Mouse (Mus musculus): ENCODE measurements around the gene Tubb4b. TPM values are rescaled to one million over a fixed set of nuclear protein-coding genes. Genes with fewer than 3 reads are reported as not detected.

The Tubb4b gene
- total and polyA plus RNA-seq, 2 experiments, result 80.5 to 254 TPM

DNA sequence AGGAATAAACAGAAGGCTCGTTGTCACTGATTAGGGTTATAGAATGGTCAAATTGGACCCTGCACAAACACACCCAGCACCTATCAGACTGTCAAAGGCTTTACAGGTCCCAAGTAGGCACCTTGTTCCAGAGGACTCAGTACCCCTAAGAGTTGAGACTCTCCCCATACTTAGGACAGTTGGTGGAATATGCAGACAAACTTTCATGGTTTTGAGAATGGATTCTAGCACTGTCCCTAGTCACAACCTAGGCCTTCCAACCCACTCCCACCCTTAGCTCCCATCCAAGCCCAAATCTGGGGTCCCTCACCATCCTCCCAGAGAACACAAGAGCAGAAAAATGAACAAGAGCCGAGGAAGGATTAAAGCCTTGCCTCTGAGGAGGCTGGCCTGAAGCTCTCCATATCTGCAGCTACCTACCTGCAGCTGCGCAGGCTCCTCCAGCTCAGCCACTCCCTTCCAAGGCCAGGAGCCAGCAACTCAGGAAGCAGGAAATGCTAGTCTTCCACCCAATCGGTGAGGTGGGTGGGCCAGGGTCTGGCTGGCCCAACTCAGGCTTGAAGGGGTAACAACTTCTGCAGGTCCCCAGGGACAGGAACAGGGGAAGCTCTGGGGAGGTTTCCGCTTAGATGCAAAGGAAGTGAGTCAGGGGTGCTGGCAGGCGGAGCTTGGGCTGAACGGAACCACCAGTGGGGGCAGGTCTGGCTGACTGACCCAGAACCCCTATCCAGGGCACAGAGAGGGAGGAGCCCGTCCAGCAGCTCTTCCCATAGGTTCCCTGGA lies 28.1 kb downstream of the Tubb4b start, which contains the start of gene Tor4a:
Gene Tor4a (minus strand): TSS at position 715 of the 783 bp plus-strand sequence.
- H3K27ac ChIP-seq (replicated peaks; ENCODE audit: insufficient read depth, low read depth, low read length), result peak within 1 kb of the TSS; percentile 62
- H3K4me1 ChIP-seq (ENCODE audit: control insufficient read depth, insufficient read depth, low read length), result peaks cover 5% of the 10 kb centered on the region; the same call in 1 of the 2 replicates
- H3K79me2 ChIP-seq (ENCODE audit: control insufficient read depth, insufficient read depth, low read length), result no peaks in the 10 kb centered on the region
- peak within 1 kb of the TSS; percentile 51 for H3K9ac ChIP-seq (ENCODE audit: low read depth, low read length)
- no peaks in the 10 kb centered on the region for H3K27me3 ChIP-seq (ENCODE audit: control insufficient read depth, insufficient read depth, low read length)
- WGBS, result 21% methylated on average over 8 of the region's 8 CpGs
- H3K36me3 ChIP-seq (ENCODE audit: control insufficient read depth, insufficient read depth, low read length), result peaks cover 11% of the 10 kb centered on the region; the same call in 1 of the 2 replicates
- peak within 1 kb of the TSS; percentile 55 for H3K4me3 ChIP-seq (ENCODE audit: insufficient read depth, low read depth, low read length)
- TF ChIP-seq POLR2A (IDR thresholded peaks at IDR 0.05; ENCODE audit: extremely low read depth, insufficient read depth, low read length) (0 out of 2 replicates have a peak, but pooled peaks have one; percentile 25), CTCF (IDR thresholded peaks at IDR 0.05; ENCODE audit: low read depth, low read length) (0 out of 2 replicates have a peak, but pooled peaks have one; percentile 4)
- peak; percentile 66 for DNase-seq (ENCODE audit: extremely low read depth, low read depth, low spot score)

DNA sequence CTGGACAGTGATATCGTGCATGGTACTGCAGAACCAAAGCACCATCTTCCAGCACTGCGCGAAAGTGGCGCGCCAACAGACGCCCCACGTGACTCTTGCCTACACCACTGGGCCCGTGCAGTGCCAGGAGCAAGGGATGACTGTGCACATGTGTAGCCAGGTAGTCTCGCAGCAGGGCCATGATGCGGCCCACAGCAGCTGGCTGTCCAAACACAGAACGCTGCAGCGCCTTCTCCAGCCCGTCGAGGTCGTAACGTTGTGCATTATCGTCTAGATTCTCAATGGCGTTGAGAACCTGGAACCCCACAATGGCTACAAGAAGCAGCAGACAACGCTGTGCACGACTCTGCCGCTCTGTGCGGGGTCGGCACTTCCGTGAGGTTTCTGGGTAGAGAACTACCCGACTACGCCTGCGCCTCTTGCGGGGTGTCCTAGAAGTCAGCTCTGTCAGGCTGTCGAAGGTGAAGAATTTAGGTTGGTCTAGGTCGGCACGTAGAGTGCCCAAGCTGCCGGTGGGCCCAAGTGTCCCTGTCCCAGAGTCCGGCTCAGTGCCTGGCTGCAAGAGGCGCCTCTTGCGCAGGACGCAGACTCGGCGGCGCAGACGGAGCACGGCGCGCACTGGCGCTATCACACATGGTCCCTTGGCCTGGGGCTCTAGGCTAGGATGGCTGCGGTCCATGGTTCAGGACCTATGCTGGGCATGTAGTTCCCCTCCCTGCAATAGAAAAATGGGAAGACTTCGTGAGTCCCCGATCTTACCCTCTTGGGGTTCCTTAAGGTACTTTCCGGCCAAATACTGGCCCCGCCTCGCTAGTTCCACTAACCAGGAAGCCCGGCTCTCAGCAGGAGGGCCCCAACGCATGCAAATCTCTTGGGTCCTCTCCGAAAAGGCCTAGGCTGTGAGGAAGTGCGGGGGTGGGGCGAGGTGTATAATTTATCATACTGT lies 29.0 kb downstream of the Tubb4b start:
- DNase-seq (ENCODE audit: extremely low read depth, low read depth, low spot score), result peak; percentile 40
- H3K4me1 ChIP-seq (ENCODE audit: control insufficient read depth, insufficient read depth, low read length), result peaks cover 5% of the 10 kb centered on the region; the same call in 1 of the 2 replicates
- H3K27ac ChIP-seq (replicated peaks; ENCODE audit: insufficient read depth, low read depth, low read length), result peak overlapping the region; percentile 62
- peaks cover 5% of the 10 kb centered on the region; the same call in 1 of the 2 replicates for H3K36me3 ChIP-seq (ENCODE audit: control insufficient read depth, insufficient read depth, low read length)
- no peaks in the 10 kb centered on the region for H3K79me2 ChIP-seq (ENCODE audit: control insufficient read depth, insufficient read depth, low read length)
- no peak for TF ChIP-seq POLR2A (IDR thresholded peaks at IDR 0.05; ENCODE audit: extremely low read depth, insufficient read depth, low read length)
- TF ChIP-seq CTCF (IDR thresholded peaks at IDR 0.05; ENCODE audit: low read depth, low read length), result no peak
- WGBS, result 21% methylated on average over 55 of the region's 55 CpGs
- no peaks in the 10 kb centered on the region for H3K27me3 ChIP-seq (ENCODE audit: control insufficient read depth, insufficient read depth, low read length)
- H3K4me3 ChIP-seq (ENCODE audit: insufficient read depth, low read depth, low read length), result peak overlapping the region; percentile 55
- H3K9ac ChIP-seq (ENCODE audit: low read depth, low read length), result peak overlapping the region; percentile 51

DNA sequence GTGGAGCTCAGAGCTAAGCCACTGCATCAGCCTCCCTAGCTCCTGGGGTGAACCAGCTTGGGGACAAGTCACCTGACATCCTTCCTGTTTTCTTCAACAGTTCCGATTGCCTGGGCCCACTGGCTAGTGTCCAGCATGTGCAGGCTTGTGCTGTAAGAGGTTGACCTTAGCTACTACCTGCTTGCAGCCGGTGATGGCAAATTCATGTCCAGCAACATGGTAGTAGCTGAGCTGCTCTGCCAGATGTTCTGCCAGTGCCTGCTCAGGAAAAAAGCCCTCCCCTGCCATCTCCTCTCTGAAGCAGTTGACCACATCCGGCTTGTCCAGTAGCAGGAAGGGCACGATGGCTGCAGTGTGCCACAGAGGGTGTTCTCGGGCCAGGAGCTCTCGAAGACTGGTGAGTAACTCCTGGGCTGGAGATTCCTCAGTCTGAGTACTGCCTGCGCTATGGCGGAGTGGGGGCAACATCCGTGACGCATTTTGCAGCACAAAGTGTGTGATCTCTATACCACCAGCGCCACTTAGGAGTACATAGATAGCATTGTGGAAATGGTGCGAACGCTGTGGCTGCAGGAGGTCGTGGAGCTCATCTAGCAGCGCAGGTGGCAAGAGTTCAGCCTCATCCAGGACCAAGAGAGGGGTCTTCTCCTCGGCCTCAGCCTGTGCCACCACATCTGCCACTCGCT lies 29.9 kb downstream of the Tubb4b start:
- no peaks in the 10 kb centered on the region for H3K79me2 ChIP-seq (ENCODE audit: control insufficient read depth, insufficient read depth, low read length)
- H3K9ac ChIP-seq (ENCODE audit: low read depth, low read length), result peak overlapping the region; percentile 51; the same call in 1 of the 2 replicates
- H3K4me3 ChIP-seq (ENCODE audit: insufficient read depth, low read depth, low read length), result peak overlapping the region; percentile 55; the same call in 1 of the 2 replicates
- no peak overlapping the region for H3K27ac ChIP-seq (replicated peaks; ENCODE audit: insufficient read depth, low read depth, low read length)
- TF ChIP-seq CTCF (IDR thresholded peaks at IDR 0.05; ENCODE audit: low read depth, low read length), result no peak
- TF ChIP-seq POLR2A (IDR thresholded peaks at IDR 0.05; ENCODE audit: extremely low read depth, insufficient read depth, low read length), result no peak
- peak; percentile 25 for DNase-seq (ENCODE audit: extremely low read depth, low read depth, low spot score)
- H3K4me1 ChIP-seq (ENCODE audit: control insufficient read depth, insufficient read depth, low read length), result peaks cover 5% of the 10 kb centered on the region; the same call in 1 of the 2 replicates
- H3K36me3 ChIP-seq (ENCODE audit: control insufficient read depth, insufficient read depth, low read length), result peaks cover 2% of the 10 kb centered on the region; the same call in 1 of the 2 replicates
- H3K27me3 ChIP-seq (ENCODE audit: control insufficient read depth, insufficient read depth, low read length), result no peaks in the 10 kb centered on the region
- 71% methylated on average over 17 of the region's 17 CpGs for WGBS

DNA sequence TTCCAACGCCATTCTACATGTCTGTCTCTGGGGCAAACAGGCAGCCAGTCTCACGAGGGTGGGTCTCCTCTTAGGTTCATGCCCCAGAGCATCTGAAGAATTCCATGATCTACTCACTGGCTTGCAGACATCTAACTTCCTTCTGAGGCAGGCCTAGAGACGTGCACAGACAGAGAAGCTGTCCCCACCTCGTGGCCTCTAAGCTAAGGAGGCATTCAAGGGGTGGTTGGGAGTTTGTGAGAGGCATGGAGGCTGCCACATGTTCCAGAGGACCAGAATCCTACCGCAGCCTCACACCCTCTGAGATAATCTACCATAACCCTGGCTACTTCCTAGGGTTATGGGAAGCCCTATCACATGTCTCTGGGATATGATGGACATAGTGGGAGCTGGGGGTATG lies 30.5 kb downstream of the Tubb4b start:
- H3K9ac ChIP-seq (ENCODE audit: low read depth, low read length), result no peak overlapping the region

DNA sequence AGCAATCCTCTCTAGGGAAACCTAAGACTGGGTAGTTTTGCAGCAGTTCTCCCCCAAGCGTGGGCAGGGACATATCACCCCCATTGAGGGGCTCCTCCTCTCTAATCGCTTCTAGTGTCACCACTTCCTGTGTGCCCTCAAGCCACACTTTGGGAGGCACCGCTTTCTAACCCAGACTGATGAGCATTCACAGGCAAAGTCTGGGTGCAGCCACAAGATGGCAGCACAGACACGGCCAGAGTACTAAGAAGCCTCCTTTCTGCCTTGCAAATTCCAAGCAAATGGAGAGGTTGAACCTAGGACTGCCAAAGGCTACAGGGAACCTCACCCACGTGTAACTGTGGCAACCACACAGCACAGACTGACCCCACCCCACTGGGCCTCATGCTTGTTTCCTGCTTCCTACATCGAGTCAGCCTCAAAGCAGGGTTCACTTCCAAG lies 31.2 kb downstream of the Tubb4b start:
- Histone ChIP-seq H3K4me3 (ENCODE audit: insufficient read depth, low read depth, low read length) (no peak overlapping the region), H3K27ac (replicated peaks; ENCODE audit: insufficient read depth, low read depth, low read length) (no peak overlapping the region), H3K27me3 (ENCODE audit: control insufficient read depth, insufficient read depth, low read length) (no peaks in the 10 kb centered on the region), H3K36me3 (ENCODE audit: control insufficient read depth, insufficient read depth, low read length) (no peaks in the 10 kb centered on the region), H3K9ac (ENCODE audit: low read depth, low read length) (no peak overlapping the region), H3K4me1 (ENCODE audit: control insufficient read depth, insufficient read depth, low read length) (peaks cover 5% of the 10 kb centered on the region; the same call in 1 of the 2 replicates), H3K79me2 (ENCODE audit: control insufficient read depth, insufficient read depth, low read length) (no peaks in the 10 kb centered on the region)
- peak; percentile 66 for DNase-seq (ENCODE audit: extremely low read depth, low read depth, low spot score)
- TF ChIP-seq POLR2A (IDR thresholded peaks at IDR 0.05; ENCODE audit: extremely low read depth, insufficient read depth, low read length) (no peak), CTCF (IDR thresholded peaks at IDR 0.05; ENCODE audit: low read depth, low read length) (peak; percentile 90)
- WGBS, result 4% methylated on average over 6 of the region's 6 CpGs

More for the DNA sequence above, 30.5 kb downstream of the Tubb4b start:
- no peaks in the 10 kb centered on the region for H3K36me3 ChIP-seq (ENCODE audit: control insufficient read depth, insufficient read depth, low read length)
- DNase-seq (ENCODE audit: extremely low read depth, low read depth, low spot score), result no peak
- H3K79me2 ChIP-seq (ENCODE audit: control insufficient read depth, insufficient read depth, low read length), result no peaks in the 10 kb centered on the region
- H3K27me3 ChIP-seq (ENCODE audit: control insufficient read depth, insufficient read depth, low read length), result no peaks in the 10 kb centered on the region
- H3K4me1 ChIP-seq (ENCODE audit: control insufficient read depth, insufficient read depth, low read length), result peaks cover 5% of the 10 kb centered on the region; the same call in 1 of the 2 replicates
- TF ChIP-seq POLR2A (IDR thresholded peaks at IDR 0.05; ENCODE audit: extremely low read depth, insufficient read depth, low read length), result no peak
- no peak for TF ChIP-seq CTCF (IDR thresholded peaks at IDR 0.05; ENCODE audit: low read depth, low read length)
- 65% methylated on average over 5 of the region's 5 CpGs for WGBS
- H3K4me3 ChIP-seq (ENCODE audit: insufficient read depth, low read depth, low read length), result no peak overlapping the region
- H3K27ac ChIP-seq (replicated peaks; ENCODE audit: insufficient read depth, low read depth, low read length), result no peak overlapping the region

All from liver, adult 2 months (tissue).